Mouse (Mus musculus): ENCODE results near the gene Gm45521. TPM values are rescaled to one million over a fixed set of nuclear protein-coding genes. Genes with fewer than 3 reads are reported as not detected.
"Not testable (repeated sequence)": the region's sequence is repeated elsewhere in the genome, so short reads cannot be mapped to it uniquely, and the experiment has no call there.

Gene Gm45521
- total RNA-seq, 2 experiments from 2014 or later: not detected

DNA sequence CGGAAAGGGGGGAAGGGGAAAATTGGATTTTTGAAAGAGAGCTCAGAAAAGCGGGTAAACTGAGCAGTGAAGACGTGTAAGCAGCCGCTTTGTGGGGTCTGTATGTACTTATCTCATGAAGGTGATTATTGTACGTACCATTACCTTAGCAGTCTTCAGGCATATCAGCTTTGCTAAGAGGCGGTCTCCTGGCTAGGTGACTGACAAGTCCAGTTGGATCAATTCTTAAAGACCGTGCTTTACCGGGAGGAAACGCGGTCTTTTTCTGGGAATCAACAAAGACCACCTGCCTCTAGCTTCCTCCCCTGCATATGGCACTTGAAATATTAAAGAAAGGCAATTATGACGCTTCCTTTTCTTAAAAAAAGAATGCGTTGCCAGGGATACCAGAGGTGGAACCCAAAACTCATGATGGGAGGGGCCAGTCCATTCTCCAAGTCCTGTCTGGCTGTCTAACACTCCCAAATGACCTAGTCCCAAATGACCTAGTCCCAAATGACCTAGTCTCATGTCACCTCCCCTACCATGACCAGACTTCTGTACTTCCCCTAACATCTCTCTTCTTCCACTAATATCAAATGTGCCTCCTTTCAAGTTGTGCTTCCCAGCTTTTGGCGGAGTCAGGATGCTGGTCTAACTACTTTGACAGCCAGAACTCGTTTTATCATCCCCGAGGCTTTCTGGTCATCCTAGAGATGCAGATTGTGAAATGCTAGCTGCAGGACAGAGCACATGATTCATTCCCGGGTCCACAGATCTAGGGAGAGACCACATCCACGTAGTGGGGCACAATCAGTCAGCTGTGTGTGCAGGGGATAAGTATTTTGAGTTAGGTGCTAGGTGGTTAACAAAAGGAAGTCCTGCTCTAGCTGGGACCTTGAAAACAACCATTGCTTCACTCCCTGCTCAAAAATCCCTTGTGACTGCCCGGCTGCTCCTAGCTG, 46.9 kb downstream of the Gm45521 start:
- intact Hi-C loops (cut with DNase I): loop anchor here (2.0 to 5.0 kb wide), 2 partner anchors 27 to 107 kb away; no protein-coding TSS in a partner anchor
- no peak for DNase-seq (ENCODE audit: extremely low spot score in 1 of 2, low spot score in 2 of 2)
- Histone ChIP-seq H3K27ac (peak overlapping the region; percentile 93), H3K4me3 (peak overlapping the region; percentile 69)
- no peak for TF ChIP-seq CTCF (IDR thresholded peaks at IDR 0.05)

DNA sequence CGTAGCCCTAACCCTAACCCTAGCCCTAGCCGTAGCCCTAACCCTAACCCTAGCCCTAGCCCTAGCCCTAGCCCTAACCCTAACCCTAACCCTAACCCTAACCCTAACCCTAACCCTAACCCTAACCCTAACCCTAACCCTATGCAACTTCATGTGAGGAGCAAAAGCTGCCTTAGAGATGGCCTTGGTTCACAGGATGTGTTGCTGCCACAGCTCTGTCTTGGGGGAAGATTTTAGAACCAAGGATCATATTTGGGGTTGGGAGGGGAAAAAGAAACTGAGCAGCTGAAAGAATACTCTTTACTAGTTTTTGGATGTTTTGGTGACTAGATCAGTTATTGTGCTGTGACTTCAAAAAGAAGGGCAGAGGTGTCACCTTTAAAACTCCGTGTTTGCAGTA, 49.0 kb downstream of the Gm45521 start:
- H3K27ac ChIP-seq: not testable (repeated sequence)

DNA sequence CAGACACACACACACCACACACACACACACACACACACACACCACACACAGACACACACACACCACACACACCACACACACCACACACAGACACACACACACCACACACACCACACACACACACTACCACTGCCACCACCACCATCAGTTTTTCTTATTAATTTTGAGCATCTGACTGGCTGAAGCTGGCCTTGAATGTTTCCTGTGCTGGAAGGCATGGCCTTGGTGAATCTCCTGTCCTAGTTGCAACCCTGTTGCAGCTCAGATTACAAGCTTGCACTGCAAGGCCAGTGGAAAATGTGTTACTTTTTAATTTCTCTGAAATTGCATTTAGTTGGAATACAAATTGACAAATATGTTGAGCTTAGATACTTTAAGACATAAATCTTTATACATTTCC, 50.0 kb downstream of the Gm45521 start:
- Histone ChIP-seq H3K27ac (no peak overlapping the region), H3K4me3 (no peak overlapping the region)
- intact Hi-C loops (cut with DNase I): no loop called here
- no peak for TF ChIP-seq CTCF (IDR thresholded peaks at IDR 0.05)
- DNase-seq (ENCODE audit: extremely low spot score in 1 of 2, low spot score in 2 of 2): no peak

More for the DNA sequence above, 49.0 kb downstream of the Gm45521 start:
- intact Hi-C loops (cut with DNase I); H3K4me3 ChIP-seq; DNase-seq (ENCODE audit: extremely low spot score in 1 of 2, low spot score in 2 of 2): not testable (repeated sequence)

DNA sequence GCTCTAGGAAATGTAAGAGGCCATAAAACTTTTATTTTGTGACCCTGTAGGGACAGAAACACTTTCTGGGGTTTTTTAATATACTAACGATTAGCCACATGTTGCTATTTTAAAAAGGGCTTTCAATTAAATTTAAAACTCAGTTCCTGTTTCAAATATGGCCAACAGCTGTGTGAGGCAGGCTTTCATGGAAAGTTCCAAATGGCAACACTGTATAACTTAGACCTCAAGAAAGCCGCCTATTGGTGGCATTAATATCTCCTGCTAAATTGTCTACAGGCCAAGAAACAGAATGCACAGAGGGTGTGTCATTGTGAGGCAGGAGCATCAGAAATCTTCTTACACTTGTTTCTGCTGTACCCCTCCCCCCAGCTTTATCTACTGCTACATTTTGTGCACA, 50.4 kb downstream of the Gm45521 start:
- no peak overlapping the region for H3K27ac ChIP-seq
- TF ChIP-seq CTCF (IDR thresholded peaks at IDR 0.05): no peak
- no peak overlapping the region for H3K4me3 ChIP-seq
- intact Hi-C loops (cut with DNase I): no loop called here
- DNase-seq (ENCODE audit: extremely low spot score in 1 of 2, low spot score in 2 of 2): no peak

DNA sequence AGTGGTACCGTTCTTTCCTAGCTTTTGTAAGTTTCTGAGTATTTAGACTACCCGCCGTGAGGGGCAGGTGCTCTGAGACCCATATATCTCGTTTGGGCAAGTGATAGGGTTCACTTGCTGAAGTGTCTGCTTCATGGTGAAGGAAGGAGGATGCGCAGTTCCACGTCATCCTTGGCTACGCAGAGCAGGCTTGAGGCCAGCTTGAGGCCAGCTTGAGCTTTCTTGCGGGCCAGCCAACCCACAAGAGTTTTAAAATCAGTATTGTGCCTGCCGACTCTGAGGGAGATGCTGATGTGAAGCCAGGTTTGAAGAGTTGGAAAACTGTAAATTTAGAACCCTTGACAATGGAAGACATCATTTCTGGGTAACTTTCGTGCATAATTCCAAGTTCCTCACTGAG, 50.8 kb downstream of the Gm45521 start:
- intact Hi-C loops (cut with DNase I): no loop called here
- Histone ChIP-seq H3K27ac (no peak overlapping the region), H3K4me3 (no peak overlapping the region)
- no peak for DNase-seq (ENCODE audit: extremely low spot score in 1 of 2, low spot score in 2 of 2)
- TF ChIP-seq CTCF (IDR thresholded peaks at IDR 0.05): no peak

Other genes with a start within 250 kb of the Gm45521 start
- not detected for gene Gm26661, start 165.7 kb upstream of the Gm45521 start, total RNA-seq (2021)
- 10 to 100 TPM; 66.0 to 68.6 TPM for gene Flnb, start 139.3 kb upstream of the Gm45521 start, total RNA-seq (2021)
- under 1 TPM in 1 of 2 experiments, not detected in 1; 0.07 TPM for gene Dnase1l3, start 37.3 kb downstream of the Gm45521 start, total RNA-seq (2021)
- 10 to 100 TPM; 69.2 to 78.7 TPM for gene Abhd6, start 45.6 kb downstream of the Gm45521 start, total RNA-seq (2021)
- gene Rpp14, start 123.1 kb downstream of the Gm45521 start, total RNA-seq (2021): 10 to 100 TPM; 32.7 to 40.2 TPM
- 10 to 100 TPM; 34.5 to 36.6 TPM for gene Pxk, start 140.9 kb downstream of the Gm45521 start, total RNA-seq (2021)
- gene Pdhb, start 215.7 kb downstream of the Gm45521 start, total RNA-seq (2021): 100 to 1,000 TPM; 159 to 168 TPM

All from left cerebral cortex, adult 2 months (tissue).